Mouse (Mus musculus) G1E (cell line): ENCODE results near the gene Jade2.

Source experiments
- CTCF ChIP-seq: IDR thresholded peaks from 2 replicates; pipeline ENCODE4 v1.5.1; 2012; ENCODE audit warnings: low read depth, low read length, inconsistent platforms, mixed read lengths
- GATA1 ChIP-seq: IDR thresholded peaks from 2 replicates; pipeline ENCODE4 v1.6.1; 2012; ENCODE audit warnings: borderline replicate concordance, low read length, inconsistent platforms, mixed read lengths

- TF ChIP-seq CTCF, result no peak
- no peak for TF ChIP-seq GATA1
These were observed 26.2 kb upstream of the Jade2 start for GRCm38 (mm10) chr11:51883670-51884069.
